Mouse (Mus musculus): ENCODE results near the gene Gpha2. TPM values are rescaled to one million over a fixed set of nuclear protein-coding genes. Genes with fewer than 3 reads are reported as not detected.

The Gpha2 gene
- total and polyA plus RNA-seq, 3 experiments, result not detected

DNA sequence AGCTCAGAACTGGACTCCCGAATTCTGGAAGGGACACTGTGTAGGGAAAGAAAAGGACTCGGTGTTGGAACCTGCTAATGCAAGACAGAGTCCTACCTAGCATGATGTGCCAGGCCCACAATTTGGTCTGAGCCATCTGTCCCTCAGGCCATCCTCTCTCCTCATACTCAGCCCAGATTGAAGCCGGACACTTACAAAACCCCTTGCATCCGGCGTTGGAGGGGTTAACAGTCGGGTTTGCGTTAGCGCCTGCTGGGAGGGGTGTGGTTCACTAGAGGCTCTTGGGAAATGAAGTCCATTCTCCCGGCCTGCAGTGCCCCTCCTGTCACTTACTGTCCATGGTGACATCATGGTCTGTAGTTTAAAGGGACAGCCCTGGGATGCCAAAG, 9.9 kb downstream of the Gpha2 start:
- Histone ChIP-seq H3K9ac (ENCODE audit: insufficient read depth, low read depth) (peak overlapping the region; percentile 90), H3K36me3 (replicated peaks in 1 of 2; ENCODE audit: control insufficient read depth in 1 of 2, insufficient read depth in 1 of 2, low read length in 1 of 2) (peaks cover 0 to 7% of the 10 kb centered on the region in 2 experiments), H3K4me2 (ENCODE audit: insufficient read depth, low read depth, poor library complexity, severe bottlenecking) (peak overlapping the region; percentile 35; the same call in 1 of the 2 replicates), H3K79me2 (replicated peaks; ENCODE audit: control insufficient read depth, extremely low read depth, insufficient read depth, poor library complexity, severe bottlenecking) (no peaks in the 10 kb centered on the region), H3K4me3 (replicated peaks in 1 of 3; ENCODE audit: low read depth in 2 of 3, low read length in 2 of 3, poor library complexity in 1 of 3) (peak overlapping the region; percentile 59 to 83 (median 77)), H3K4me1 (ENCODE audit: control insufficient read depth in 1 of 2, insufficient read depth in 2 of 2) (peaks cover 0 to 21% of the 10 kb centered on the region in 2 experiments; a peak in 2 of 4 replicates), H3K27ac (ENCODE audit: insufficient read depth, low read depth) (peak overlapping the region; percentile 73), H3K27me3 (replicated peaks) (no peaks in the 10 kb centered on the region), H3K9me3 (replicated peaks; ENCODE audit: low read length) (no peaks in the 10 kb centered on the region)
- DNase-seq (ENCODE audit: extremely low read depth), result peak; percentile 90
- in situ Hi-C loops (cut with MboI; ENCODE audit: low pct_ligation_motif_present, low pct_unique_long_range_greater_than_20kb, low sequenced_read_pairs) (no loop called here), dilution Hi-C loops (cut with MboI; ENCODE audit: extremely low pct_ligation_motif_present, extremely low pct_unique_long_range_greater_than_20kb, low sequenced_read_pairs) (no loop called here)
- TF ChIP-seq RCOR1 (conservative IDR thresholded peaks at IDR 0.05; ENCODE audit: low read depth, low read length) (peak; percentile 61; the same call in 1 of the 2 replicates), PAX5 (IDR thresholded peaks at IDR 0.05; ENCODE audit: low read length) (no peak), MXI1 (IDR thresholded peaks at IDR 0.05; ENCODE audit: low read depth, low read length) (peak; percentile 49), IRF4 (IDR thresholded peaks at IDR 0.05; ENCODE audit: low read depth, low read length) (peak; percentile 72; the same call in 1 of the 2 replicates), USF2 (conservative IDR thresholded peaks at IDR 0.05; ENCODE audit: low read depth, low read length) (no peak), JUND (conservative IDR thresholded peaks at IDR 0.05; ENCODE audit: low read depth, low read length) (peak; percentile 86), ZC3H11A (IDR thresholded peaks at IDR 0.05; ENCODE audit: low read depth, low read length) (no peak), ELF1 (IDR thresholded peaks at IDR 0.05; ENCODE audit: low read depth, low read length) (peak; percentile 69; the same call in 1 of the 2 replicates), JUN (IDR thresholded peaks at IDR 0.05; ENCODE audit: insufficient read depth, low read depth, low read length) (peak; percentile 92), MAFK (IDR thresholded peaks at IDR 0.05; ENCODE audit: insufficient replicate concordance, low read length) (no peak), TCF12 (IDR thresholded peaks at IDR 0.05; ENCODE audit: low read depth, low read length) (peak; percentile 41; the same call in 1 of the 2 replicates), ETS1 (conservative IDR thresholded peaks at IDR 0.05; ENCODE audit: low read depth, low read length) (no peak; the same call in 1 of the 2 replicates), NELFE (IDR thresholded peaks at IDR 0.05; ENCODE audit: low read depth, low read length) (peak; percentile 45; the same call in 1 of the 2 replicates), UBTF (IDR thresholded peaks at IDR 0.05; ENCODE audit: low read depth, low read length) (no peak), CHD1 (IDR thresholded peaks at IDR 0.05; ENCODE audit: low read depth, low read length) (peak; percentile 68; the same call in 1 of the 2 replicates), CHD2 (IDR thresholded peaks at IDR 0.05; ENCODE audit: low read length) (peak; percentile 19; the same call in 1 of the 2 replicates), ZNF384 (IDR thresholded peaks at IDR 0.05; ENCODE audit: low read depth, low read length) (peak; percentile 89), POLR2A (IDR thresholded peaks at IDR 0.05; ENCODE audit: low read depth, low read length) (peak; percentile 21; the same call in 1 of the 2 replicates), GABPA (IDR thresholded peaks at IDR 0.05; ENCODE audit: insufficient replicate concordance, low read depth, low read length) (peak; percentile 72; the same call in 1 of the 2 replicates), MEF2A (IDR thresholded peaks at IDR 0.05; ENCODE audit: borderline replicate concordance, low read depth, low read length) (0 out of 2 replicates have a peak, but pooled peaks have one; percentile 63), NRF1 (IDR thresholded peaks at IDR 0.05; ENCODE audit: low read depth, low read length) (peak; percentile 67), SIN3A (IDR thresholded peaks at IDR 0.05; ENCODE audit: low read length) (peak; percentile 99), TBP (conservative IDR thresholded peaks at IDR 0.05; ENCODE audit: low read depth, low read length) (no peak), MYC (IDR thresholded peaks at IDR 0.05; ENCODE audit: low read depth, low read length) (0 out of 2 replicates have a peak, but pooled peaks have one; percentile 51), RAD21 (IDR thresholded peaks at IDR 0.05; ENCODE audit: low read depth, low read length) (no peak), POLR2AphosphoS2 (IDR thresholded peaks at IDR 0.05; ENCODE audit: low read depth, low read length) (peak; percentile 47; the same call in 1 of the 2 replicates), ZMIZ1 (IDR thresholded peaks at IDR 0.05; ENCODE audit: low read depth, low read length) (no peak), EP300 (IDR thresholded peaks at IDR 0.05; ENCODE audit: low read length) (no peak), BHLHE40 (IDR thresholded peaks at IDR 0.05; ENCODE audit: low read depth, low read length) (peak; percentile 37; the same call in 1 of the 2 replicates), KAT2A (IDR thresholded peaks at IDR 0.05; ENCODE audit: insufficient replicate concordance, low read length) (peak; percentile 93; the same call in 1 of the 2 replicates), HCFC1 (IDR thresholded peaks at IDR 0.05; ENCODE audit: low read depth, low read length) (peak; percentile 87), MAX (IDR thresholded peaks at IDR 0.05; ENCODE audit: low read length) (peak; percentile 33; the same call in 1 of the 2 replicates), USF1 (IDR thresholded peaks at IDR 0.05; ENCODE audit: low read depth, low read length) (no peak), MAZ (IDR thresholded peaks at IDR 0.05; ENCODE audit: low read depth, low read length) (peak; percentile 83; the same call in 1 of the 2 replicates)

Data from CH12.LX (cell line).